Mouse (Mus musculus) hindbrain, embryonic 13.5 days (tissue): ENCODE measurements around the gene Uaca. TPM values are rescaled to one million over a fixed set of nuclear protein-coding genes. Genes with fewer than 3 reads are reported as not detected.

Source experiments
- ATAC-seq: fragments of 200-750 bp; cut with Nextera tagmentation; 2 replicates; pipeline ENCODE4 v1.8.0; 2017; ENCODE audit warnings: moderate TSS enrichment; ENCODE audit not compliant: low FRiP score
- H3K27ac ChIP-seq: fragments of 300-500 bp; sonication (generic); 2 replicates; pipeline ENCODE4 v1.5.1; 2015; ENCODE audit warnings: inconsistent platforms, mild to moderate bottlenecking, moderate library complexity
- H3K27me3 ChIP-seq: fragments of 300-500 bp; sonication (generic); 2 replicates; pipeline ENCODE4 v1.6.1; 2015; ENCODE audit warnings: mild to moderate bottlenecking, inconsistent platforms
- H3K36me3 ChIP-seq: fragments of 300-500 bp; sonication (generic); 2 replicates; pipeline ENCODE4 v1.6.1; 2015; ENCODE audit warnings: mild to moderate bottlenecking, inconsistent platforms
- H3K4me1 ChIP-seq: fragments of 300-500 bp; sonication (generic); replicated peaks from 2 replicates; pipeline ENCODE4 v1.6.1; 2015; ENCODE audit warnings: inconsistent platforms
- H3K4me2 ChIP-seq: fragments of 300-500 bp; sonication (generic); 2 replicates; pipeline ENCODE4 v1.6.1; 2015; ENCODE audit warnings: inconsistent platforms, mild to moderate bottlenecking, moderate library complexity
- H3K4me3 ChIP-seq: fragments of 300-500 bp; sonication (generic); 2 replicates; pipeline ENCODE4 v1.5.1; 2015; ENCODE audit warnings: mild to moderate bottlenecking, inconsistent platforms
- H3K9ac ChIP-seq: fragments of 300-500 bp; sonication (generic); 2 replicates; pipeline ENCODE4 v1.6.1; 2015; ENCODE audit warnings: mild to moderate bottlenecking, inconsistent platforms
- H3K9me3 ChIP-seq: fragments of 300-500 bp; sonication (generic); 2 replicates; pipeline ENCODE4 v1.6.1; 2016; ENCODE audit warnings: inconsistent platforms
- WGBS: fragments of 180-500 bp; shearing (Covaris S2); methylation state at CpG from one replicate; pipeline ENCODE4 v1.1.7; 2015; 5-methylcytosine and 5-hydroxymethylcytosine counted together
- polyA plus RNA-seq: library from polyadenylated mRNA; unstranded; fragments of >200 nt; fragmentation: Nextera tagmentation; extraction: Ambion mirVana; gene quantifications from 2 replicates; pipeline ENCODE4 v1.2.1, GENCODE M21; 2015

Uaca gene
- polyA plus RNA-seq, 1 experiment from 2014 or later: 22.5 TPM

DNA sequence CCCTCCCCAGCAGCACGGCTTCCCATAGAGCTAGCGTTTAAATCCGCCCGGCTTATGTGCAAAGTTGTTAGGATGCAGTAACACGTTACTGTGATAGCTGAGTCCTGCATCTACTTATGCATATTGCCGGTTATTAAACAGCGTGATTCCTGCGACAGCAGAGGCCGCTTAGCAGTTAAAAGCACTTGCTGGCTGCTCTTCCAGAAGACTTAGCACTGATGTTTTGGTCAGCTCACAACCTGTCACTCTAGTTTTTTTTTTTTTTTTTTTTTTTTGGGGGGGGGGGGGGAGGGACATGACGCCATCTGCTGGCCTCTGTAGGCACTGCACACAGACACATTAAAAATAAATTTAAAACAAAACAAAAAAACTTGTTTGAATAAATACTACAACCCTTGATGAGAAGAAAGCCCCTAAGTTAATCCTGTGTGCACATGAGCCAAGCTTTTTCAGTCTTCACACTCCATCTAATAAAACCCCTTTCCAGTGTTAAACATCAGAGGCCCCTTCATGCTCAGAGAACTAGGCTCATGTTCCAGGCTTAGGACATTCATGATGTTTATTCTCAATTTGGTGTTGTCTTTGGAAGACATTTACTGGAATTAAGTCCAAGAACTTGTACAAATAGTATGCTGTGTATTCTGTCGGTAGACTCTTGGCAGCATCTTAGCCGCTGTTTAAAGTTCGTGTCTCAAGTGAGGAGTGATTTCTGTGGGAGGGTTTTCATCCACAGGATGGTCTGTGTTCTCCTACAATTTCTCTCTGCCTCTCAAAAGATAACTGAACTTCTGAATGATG is 79.1 kb downstream of the Uaca start:
- no peak overlapping the region for H3K4me3 ChIP-seq
- no peak for ATAC-seq
- 74% methylated on average over 13 of the region's 13 CpGs for WGBS

DNA sequence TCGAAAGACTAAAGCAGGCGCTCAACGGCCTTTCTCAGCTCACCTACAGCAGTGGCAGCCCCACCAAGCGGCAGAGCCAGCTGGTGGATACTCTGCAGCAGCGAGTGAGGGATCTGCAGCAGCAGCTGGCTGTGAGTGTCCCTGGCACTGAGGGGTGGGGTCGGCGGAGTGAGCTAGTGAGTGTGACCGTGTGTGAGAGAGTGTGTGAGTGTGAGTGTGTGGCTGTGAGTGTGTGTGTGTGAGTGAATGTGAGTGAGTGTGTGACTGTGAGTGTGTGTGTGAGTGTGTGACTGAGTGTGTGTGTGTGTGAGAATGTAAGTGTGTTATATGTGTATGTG is 79.7 kb downstream of the Uaca start:
- H3K4me3 ChIP-seq: no peak overlapping the region
- H3K4me2 ChIP-seq: no peak overlapping the region
- no peak for ATAC-seq
- no peak overlapping the region for H3K27ac ChIP-seq
- H3K36me3 ChIP-seq: peaks cover 8% of the 10 kb centered on the region; the same call in 1 of the 2 replicates
- no peaks in the 10 kb centered on the region for H3K9me3 ChIP-seq
- WGBS: 94% methylated on average over 8 of the region's 8 CpGs
- no peaks in the 10 kb centered on the region for H3K27me3 ChIP-seq
- no peak overlapping the region for H3K9ac ChIP-seq
- H3K4me1 ChIP-seq: peaks cover 40% of the 10 kb centered on the region

More for the DNA sequence above, 79.1 kb downstream of the Uaca start:
- Histone ChIP-seq H3K36me3 (peaks cover 8% of the 10 kb centered on the region; the same call in 1 of the 2 replicates), H3K27ac (no peak overlapping the region), H3K27me3 (no peaks in the 10 kb centered on the region), H3K9ac (no peak overlapping the region), H3K4me1 (peaks cover 36% of the 10 kb centered on the region), H3K9me3 (no peaks in the 10 kb centered on the region), H3K4me2 (no peak overlapping the region)

DNA sequence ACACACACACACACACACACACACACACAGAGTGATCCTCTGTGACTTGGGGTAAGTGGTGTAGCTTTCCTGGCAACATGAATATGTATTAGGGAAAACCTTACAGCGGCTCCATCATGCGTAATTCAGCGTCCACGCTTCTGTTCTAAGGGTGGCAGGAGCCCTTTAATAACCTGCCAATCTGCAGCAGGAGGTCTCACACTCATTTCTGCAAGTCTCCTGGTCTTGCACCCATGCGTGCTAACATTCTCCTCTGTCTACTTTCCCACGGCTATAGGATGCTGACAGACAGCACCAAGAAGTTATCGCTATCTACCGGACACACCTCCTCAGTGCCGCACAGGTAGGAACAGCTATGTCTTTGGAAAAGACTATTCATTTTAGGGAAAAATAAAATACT is 81.7 kb downstream of the Uaca start:
- WGBS: 43% methylated on average over 9 of the region's 9 CpGs
- ATAC-seq: no peak
- H3K9ac ChIP-seq: no peak overlapping the region

GRCm38 (mm10) chr9:60876531-60876930 is 82.2 kb downstream of the Uaca start:
- Histone ChIP-seq H3K4me2 (no peak overlapping the region), H3K9me3 (no peaks in the 10 kb centered on the region), H3K27me3 (no peaks in the 10 kb centered on the region), H3K27ac (no peak overlapping the region), H3K36me3 (peaks cover 2% of the 10 kb centered on the region; the same call in 1 of the 2 replicates), H3K4me3 (no peak overlapping the region), H3K9ac (no peak overlapping the region), H3K4me1 (peaks cover 32% of the 10 kb centered on the region)
- WGBS: 38% methylated on average over 8 of the region's 8 CpGs
- no peak for ATAC-seq

More for the DNA sequence above, 81.7 kb downstream of the Uaca start:
- Histone ChIP-seq H3K27me3 (no peaks in the 10 kb centered on the region), H3K9me3 (no peaks in the 10 kb centered on the region), H3K4me3 (no peak overlapping the region), H3K27ac (no peak overlapping the region), H3K4me1 (peaks cover 32% of the 10 kb centered on the region), H3K36me3 (peaks cover 7% of the 10 kb centered on the region; the same call in 1 of the 2 replicates), H3K4me2 (no peak overlapping the region)

- 54% methylated on average over 8 of the region's 8 CpGs for WGBS
- Histone ChIP-seq H3K9ac (no peak overlapping the region), H3K36me3 (no peaks in the 10 kb centered on the region), H3K27ac (no peak overlapping the region), H3K4me3 (no peak overlapping the region), H3K27me3 (no peaks in the 10 kb centered on the region), H3K4me2 (no peak overlapping the region), H3K4me1 (peaks cover 32% of the 10 kb centered on the region), H3K9me3 (no peaks in the 10 kb centered on the region)
- ATAC-seq: no peak
Measured at GRCm38 (mm10) chr9:60878051-60878557, 83.8 kb downstream of the Uaca start.

GRCm38 (mm10) chr9:60878630-60879029 is 84.3 kb downstream of the Uaca start:
- no peak overlapping the region for H3K4me3 ChIP-seq
- H3K27me3 ChIP-seq: no peaks in the 10 kb centered on the region
- WGBS: 85% methylated on average over 3 of the region's 3 CpGs
- no peak for ATAC-seq
- no peak overlapping the region for H3K9ac ChIP-seq
- H3K4me1 ChIP-seq: peaks cover 32% of the 10 kb centered on the region
- no peak overlapping the region for H3K4me2 ChIP-seq
- no peaks in the 10 kb centered on the region for H3K36me3 ChIP-seq
- no peak overlapping the region for H3K27ac ChIP-seq
- H3K9me3 ChIP-seq: no peaks in the 10 kb centered on the region

GRCm38 (mm10) chr9:60885148-60885547 is 90.8 kb downstream of the Uaca start:
- Histone ChIP-seq H3K9me3 (no peaks in the 10 kb centered on the region), H3K27me3 (0 out of 2 replicates have a peak, but pooled peaks cover 10% of the 10 kb centered on the region), H3K4me2 (no peak overlapping the region), H3K9ac (no peak overlapping the region), H3K27ac (peak overlapping the region; percentile 10), H3K4me3 (no peak overlapping the region), H3K4me1 (peaks cover 28% of the 10 kb centered on the region), H3K36me3 (no peaks in the 10 kb centered on the region)
- WGBS: 19% methylated on average over 6 of the region's 6 CpGs
- no peak for ATAC-seq

- WGBS: 35% methylated on average over 18 of the region's 18 CpGs
Measured at GRCm38 (mm10) chr9:60886431-60887371, 92.4 kb downstream of the Uaca start.

GRCm38 (mm10) chr9:60887389-60887811 is 93.1 kb downstream of the Uaca start:
- no peak overlapping the region for H3K4me3 ChIP-seq
- WGBS: 48% methylated on average over 9 of the region's 9 CpGs
- 0 out of 2 replicates have a peak overlapping the region, but pooled peaks have one; percentile 23 for H3K27ac ChIP-seq
- no peaks in the 10 kb centered on the region for H3K9me3 ChIP-seq
- peaks cover 15% of the 10 kb centered on the region for H3K27me3 ChIP-seq
- no peaks in the 10 kb centered on the region for H3K36me3 ChIP-seq
- no peak overlapping the region for H3K9ac ChIP-seq
- peaks cover 28% of the 10 kb centered on the region for H3K4me1 ChIP-seq
- ATAC-seq: no peak
- H3K4me2 ChIP-seq: no peak overlapping the region; the same call in 1 of the 2 replicates

More at GRCm38 (mm10) chr9:60886431-60887371, 92.4 kb downstream of the Uaca start:
- Histone ChIP-seq H3K9ac (no peak overlapping the region), H3K4me3 (no peak overlapping the region), H3K27ac (peak overlapping the region; percentile 70), H3K9me3 (no peaks in the 10 kb centered on the region), H3K4me2 (peak overlapping the region; percentile 34), H3K36me3 (no peaks in the 10 kb centered on the region), H3K27me3 (0 out of 2 replicates have a peak, but pooled peaks cover 13% of the 10 kb centered on the region), H3K4me1 (peaks cover 28% of the 10 kb centered on the region)
- ATAC-seq: 0 out of 2 replicates have a peak, but pooled peaks have one; percentile 43

DNA sequence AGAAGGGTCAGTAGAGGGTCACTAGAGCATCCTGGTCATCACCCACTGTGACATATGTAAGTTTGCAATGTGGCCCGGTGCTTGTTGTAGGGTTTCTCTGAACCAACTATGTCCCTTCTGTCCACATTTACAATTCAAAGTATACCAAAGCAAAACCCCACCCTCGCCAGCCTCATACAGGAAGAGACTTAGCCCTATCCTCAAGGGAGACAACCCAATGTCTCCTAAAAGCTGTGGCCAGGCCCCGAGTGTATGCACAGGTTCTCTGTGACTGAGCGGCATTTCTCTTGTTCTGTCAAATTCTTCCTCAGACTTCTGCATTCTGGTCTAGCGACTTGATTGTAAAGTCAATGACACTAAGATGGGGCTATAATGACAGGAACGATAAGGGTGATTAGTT is 99.2 kb downstream of the Uaca start:
- peaks cover 50% of the 10 kb centered on the region for H3K27me3 ChIP-seq
- peaks cover 13% of the 10 kb centered on the region for H3K4me1 ChIP-seq
- no peaks in the 10 kb centered on the region for H3K36me3 ChIP-seq
- no peaks in the 10 kb centered on the region for H3K9me3 ChIP-seq
- no peak overlapping the region for H3K4me2 ChIP-seq
- no peak for ATAC-seq
- H3K4me3 ChIP-seq: no peak overlapping the region
- 73% methylated on average over 6 of the region's 6 CpGs for WGBS
- H3K27ac ChIP-seq: no peak overlapping the region
- no peak overlapping the region for H3K9ac ChIP-seq

DNA sequence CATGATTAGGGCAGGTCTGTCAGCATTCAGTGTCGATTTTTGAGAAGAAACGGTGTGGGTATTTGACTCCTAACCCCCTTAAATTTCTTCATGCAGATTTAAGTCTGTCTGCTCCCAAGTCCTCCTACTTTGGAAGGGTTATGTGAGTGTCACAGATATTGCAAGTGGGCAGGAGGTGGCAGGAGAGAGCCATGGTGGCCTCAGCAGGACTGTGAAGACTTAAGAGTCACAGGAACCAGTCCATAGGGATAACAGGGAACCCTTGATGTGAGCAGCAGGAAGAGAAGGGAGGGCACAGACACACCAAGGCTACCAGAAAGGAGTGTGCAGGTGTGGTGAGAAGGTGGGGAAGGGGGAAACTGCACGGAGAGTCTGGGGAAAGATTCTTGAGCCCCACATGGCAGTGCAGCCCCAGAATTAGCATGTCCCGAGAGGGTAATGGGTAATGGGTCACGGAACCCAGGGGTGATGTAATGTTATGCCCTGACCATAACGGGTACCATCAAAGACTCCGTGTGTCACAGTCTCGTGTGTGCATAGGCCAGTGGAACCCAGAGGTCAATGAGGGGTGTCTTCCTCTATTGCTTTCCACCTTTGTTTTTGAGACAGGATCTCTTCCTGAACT is 101.3 kb downstream of the Uaca start:
- no peak overlapping the region for H3K4me3 ChIP-seq
- no peak overlapping the region for H3K4me2 ChIP-seq
- H3K9me3 ChIP-seq: no peaks in the 10 kb centered on the region
- ATAC-seq: peak; percentile 65; the same call in 1 of the 2 replicates
- peaks cover 30% of the 10 kb centered on the region for H3K4me1 ChIP-seq
- no peak overlapping the region for H3K27ac ChIP-seq
- H3K27me3 ChIP-seq: peaks cover 45% of the 10 kb centered on the region
- H3K9ac ChIP-seq: no peak overlapping the region
- no peaks in the 10 kb centered on the region for H3K36me3 ChIP-seq
- 61% methylated on average over 8 of the region's 8 CpGs for WGBS
